Mouse (Mus musculus) hindbrain, embryonic 12.5 days (tissue): ENCODE results near the gene AC161166.1. TPM values are rescaled to one million over a fixed set of nuclear protein-coding genes. Genes with fewer than 3 reads are reported as not detected.

Experiments
- ATAC-seq: fragments of 200-750 bp; cut with Nextera tagmentation; 2 replicates; pipeline ENCODE4 v1.8.0; 2017; ENCODE audit warnings: moderate TSS enrichment; ENCODE audit not compliant: low FRiP score
- H3K27ac ChIP-seq: fragments of 300-500 bp; sonication (generic); 2 replicates; pipeline ENCODE4 v1.5.1; 2016; ENCODE audit warnings: mild to moderate bottlenecking
- H3K27me3 ChIP-seq: fragments of 300-500 bp; sonication (generic); 2 replicates; pipeline ENCODE4 v1.6.1; 2016; ENCODE audit warnings: mild to moderate bottlenecking
- H3K36me3 ChIP-seq: fragments of 300-500 bp; sonication (generic); 2 replicates; pipeline ENCODE4 v1.6.1; 2016; ENCODE audit warnings: mild to moderate bottlenecking
- H3K4me1 ChIP-seq: fragments of 300-500 bp; sonication (generic); 2 replicates; pipeline ENCODE4 v1.6.1; 2016
- H3K4me2 ChIP-seq: fragments of 300-500 bp; sonication (generic); replicated peaks from 2 replicates; pipeline ENCODE4 v1.6.1; 2016; ENCODE audit warnings: mild to moderate bottlenecking
- H3K4me3 ChIP-seq: fragments of 300-500 bp; sonication (generic); 2 replicates; pipeline ENCODE4 v1.5.1; 2016; ENCODE audit warnings: mild to moderate bottlenecking
- H3K9ac ChIP-seq: fragments of 300-500 bp; sonication (generic); 2 replicates; pipeline ENCODE4 v1.6.1; 2016; ENCODE audit warnings: mild to moderate bottlenecking, moderate library complexity
- H3K9me3 ChIP-seq: fragments of 300-500 bp; sonication (generic); replicated peaks from 2 replicates; pipeline ENCODE4 v1.6.1; 2016; ENCODE audit warnings: mild to moderate bottlenecking
- WGBS: fragments of 180-500 bp; shearing (Covaris S2); methylation state at CpG from one replicate; pipeline ENCODE4 v1.1.7; 2016; 5-methylcytosine and 5-hydroxymethylcytosine counted together
- polyA plus RNA-seq: library from polyadenylated mRNA; unstranded; fragments of >200 nt; fragmentation: Nextera tagmentation; extraction: Ambion mirVana; gene quantifications from 2 replicates; pipeline ENCODE4 v1.2.1, GENCODE M21; 2016

AC161166.1 gene
- polyA plus RNA-seq, 1 experiment from 2014 or later, result 1.9 TPM

DNA sequence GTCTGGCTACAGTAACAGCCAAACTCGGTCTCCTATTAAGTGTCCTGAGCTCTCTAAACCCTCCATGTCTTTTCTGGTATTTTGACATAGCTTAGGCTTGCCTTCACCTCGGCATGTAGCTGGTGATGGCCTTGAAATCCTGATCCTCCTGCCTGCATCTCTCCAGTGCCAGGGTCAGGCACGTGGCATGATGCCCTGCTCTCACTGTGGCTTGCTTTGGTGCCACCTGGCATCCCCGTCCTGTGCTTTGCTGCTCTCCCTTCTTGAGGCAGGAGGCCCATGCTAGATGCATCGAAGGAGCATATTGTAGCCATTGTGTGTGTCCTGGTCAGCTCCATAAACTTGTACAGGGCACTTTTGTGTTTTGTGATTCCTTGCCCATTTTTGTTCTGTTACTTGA, 25.3 kb upstream of the AC161166.1 start:
- Histone ChIP-seq H3K9ac (0 out of 2 replicates have a peak overlapping the region, but pooled peaks have one; percentile 9), H3K36me3 (peaks cover 38% of the 10 kb centered on the region), H3K4me2 (no peak overlapping the region), H3K27ac (no peak overlapping the region), H3K9me3 (peaks cover 3% of the 10 kb centered on the region; the same call in 1 of the 2 replicates), H3K4me3 (no peak overlapping the region), H3K4me1 (peaks cover 26% of the 10 kb centered on the region), H3K27me3 (peaks cover 15% of the 10 kb centered on the region)
- no peak for ATAC-seq
- 75% methylated on average over 5 of the region's 5 CpGs for WGBS

DNA sequence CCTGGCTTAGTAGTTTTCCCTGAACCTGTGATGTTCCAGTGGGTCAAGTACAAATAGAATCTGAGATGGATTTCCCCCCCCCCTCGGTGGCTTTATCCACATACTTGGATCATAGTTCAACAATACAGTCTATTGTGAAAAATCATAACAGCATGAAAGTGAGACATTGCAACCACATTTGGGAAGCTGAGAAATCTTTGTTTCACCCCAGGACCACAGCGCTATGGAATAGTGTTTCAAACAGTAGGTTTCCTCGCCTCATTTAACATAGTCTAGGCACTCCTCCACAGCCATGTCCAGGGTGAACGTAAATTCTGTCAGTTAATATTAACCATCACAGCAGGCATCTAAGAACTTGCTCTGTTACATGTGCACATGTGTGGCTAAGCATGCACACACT, 24.8 kb upstream of the AC161166.1 start:
- no peak overlapping the region for H3K4me3 ChIP-seq
- H3K9ac ChIP-seq, result no peak overlapping the region
- H3K36me3 ChIP-seq, result peaks cover 38% of the 10 kb centered on the region
- ATAC-seq, result no peak
- peaks cover 31% of the 10 kb centered on the region for H3K4me1 ChIP-seq
- 74% methylated on average over 4 of the region's 4 CpGs for WGBS
- peaks cover 19% of the 10 kb centered on the region for H3K27me3 ChIP-seq
- no peak overlapping the region for H3K27ac ChIP-seq
- no peak overlapping the region for H3K4me2 ChIP-seq
- peaks cover 3% of the 10 kb centered on the region; the same call in 1 of the 2 replicates for H3K9me3 ChIP-seq

DNA sequence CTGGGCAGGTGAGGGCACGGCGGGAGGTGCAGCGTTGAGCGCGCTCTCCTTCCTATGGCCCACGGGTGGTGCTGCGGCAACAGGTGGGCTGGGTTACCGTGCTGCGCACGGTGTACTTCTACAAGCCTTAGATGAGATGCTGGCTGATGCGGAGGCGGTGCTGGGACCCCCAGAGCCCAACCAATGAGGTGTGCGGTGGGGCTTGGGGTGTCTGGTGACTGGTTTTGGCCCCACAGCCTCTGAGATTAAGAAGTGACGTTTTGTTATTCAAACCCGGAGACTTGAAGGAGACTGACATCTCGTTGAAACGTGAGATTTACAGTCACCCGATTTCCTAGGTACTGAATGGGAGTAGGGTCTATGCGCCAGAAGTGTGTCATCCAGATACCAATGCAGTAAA, 22.0 kb upstream of the AC161166.1 start:
- Histone ChIP-seq H3K9me3 (peaks cover 3% of the 10 kb centered on the region; the same call in 1 of the 2 replicates), H3K36me3 (peaks cover 38% of the 10 kb centered on the region), H3K9ac (no peak overlapping the region), H3K4me1 (peaks cover 41% of the 10 kb centered on the region), H3K27ac (no peak overlapping the region), H3K4me2 (peak overlapping the region; percentile 35), H3K27me3 (peaks cover 19% of the 10 kb centered on the region), H3K4me3 (peak overlapping the region; percentile 9)
- 31% methylated on average over 19 of the region's 19 CpGs for WGBS
- ATAC-seq, result no peak

GRCm38 (mm10) chr7:24533806-24534205, 21.6 kb upstream of the AC161166.1 start:
- peaks cover 2% of the 10 kb centered on the region; the same call in 1 of the 2 replicates for H3K9me3 ChIP-seq
- H3K4me1 ChIP-seq, result peaks cover 43% of the 10 kb centered on the region
- no peak overlapping the region for H3K27ac ChIP-seq
- H3K9ac ChIP-seq, result peak overlapping the region; percentile 47; the same call in 1 of the 2 replicates
- peak overlapping the region; percentile 9 for H3K4me3 ChIP-seq
- H3K4me2 ChIP-seq, result peak overlapping the region; percentile 35
- peaks cover 19% of the 10 kb centered on the region for H3K27me3 ChIP-seq
- WGBS, result 20% methylated on average over 42 of the region's 42 CpGs
- ATAC-seq, result no peak
- H3K36me3 ChIP-seq, result peaks cover 38% of the 10 kb centered on the region

DNA sequence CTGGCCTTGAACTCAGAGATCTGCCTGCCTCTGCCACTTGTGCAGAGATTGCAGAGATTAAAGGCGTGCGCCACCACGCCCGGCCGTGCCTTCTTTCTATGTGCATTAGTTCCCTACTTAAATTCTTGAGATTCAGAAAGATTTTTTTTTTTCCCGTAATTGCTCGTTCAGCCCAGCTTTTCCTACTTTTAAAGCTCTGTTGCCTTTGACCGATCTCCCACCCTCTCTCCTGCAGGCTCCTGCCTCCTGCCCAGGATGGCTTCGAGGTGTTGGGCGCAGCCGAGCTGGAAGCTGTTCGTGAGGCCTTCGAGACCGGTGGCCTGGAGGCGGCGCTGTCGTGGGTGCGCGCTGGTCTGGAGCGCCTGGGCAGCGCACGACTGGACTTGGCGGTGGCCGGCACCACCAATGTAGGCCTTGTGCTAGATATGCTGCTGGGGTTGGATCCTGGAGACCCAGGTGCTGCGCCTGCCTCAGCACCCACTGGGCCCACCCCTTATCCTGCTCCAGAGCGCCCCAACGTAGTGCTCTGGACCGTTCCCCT, 20.8 kb upstream of the AC161166.1 start:
- 66% methylated on average over 28 of the region's 28 CpGs for WGBS
- no peaks in the 10 kb centered on the region for H3K9me3 ChIP-seq
- H3K4me1 ChIP-seq, result peaks cover 41% of the 10 kb centered on the region
- H3K4me2 ChIP-seq, result 0 out of 2 replicates have a peak overlapping the region, but pooled peaks have one; percentile 35
- peak overlapping the region; percentile 9; the same call in 1 of the 2 replicates for H3K4me3 ChIP-seq
- H3K9ac ChIP-seq, result peak overlapping the region; percentile 47; the same call in 1 of the 2 replicates
- no peak for ATAC-seq
- H3K36me3 ChIP-seq, result peaks cover 38% of the 10 kb centered on the region
- H3K27me3 ChIP-seq, result peaks cover 19% of the 10 kb centered on the region
- H3K27ac ChIP-seq, result no peak overlapping the region

DNA sequence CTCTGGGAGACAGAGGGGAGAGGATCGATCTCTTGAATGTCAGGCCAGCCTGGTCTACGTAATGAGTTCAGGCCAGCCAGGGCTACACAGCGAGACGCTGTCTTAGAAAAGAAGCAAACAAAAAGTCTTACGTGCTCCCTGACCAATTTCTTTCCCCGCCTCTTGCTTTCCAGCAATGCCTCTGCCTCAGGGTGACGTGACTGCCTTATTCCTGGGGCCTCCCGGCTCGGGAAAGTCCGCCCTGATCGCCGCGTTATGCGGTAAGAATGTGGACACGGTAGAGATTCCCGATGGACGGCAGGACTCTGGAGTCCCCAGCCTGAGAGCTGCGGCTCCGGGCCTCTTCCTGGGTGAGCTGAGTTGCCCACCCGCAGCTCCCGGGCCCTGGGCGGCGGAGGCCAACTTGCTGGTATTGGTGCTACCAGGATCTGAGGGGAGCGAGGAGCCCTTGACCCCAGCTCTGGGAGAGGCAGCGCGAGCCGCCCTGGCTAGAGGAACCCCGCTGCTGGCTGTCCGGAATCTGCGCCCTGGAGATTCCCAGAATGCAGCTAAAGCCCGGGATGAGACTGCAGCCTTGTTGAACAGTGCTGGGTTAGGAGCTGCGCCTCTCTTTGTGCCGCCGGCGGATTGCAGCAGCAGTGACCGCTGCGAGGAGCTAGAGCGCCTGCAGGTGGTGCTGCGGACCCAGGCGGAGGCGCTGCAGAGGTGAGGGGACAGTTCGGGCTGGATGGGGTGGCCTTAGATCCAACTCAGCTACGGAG, 19.1 kb upstream of the AC161166.1 start:
- H3K27ac ChIP-seq, result peak overlapping the region; percentile 88
- H3K27me3 ChIP-seq, result peaks cover 19% of the 10 kb centered on the region
- H3K4me1 ChIP-seq, result peaks cover 40% of the 10 kb centered on the region
- H3K9ac ChIP-seq, result peak overlapping the region; percentile 93
- peaks cover 35% of the 10 kb centered on the region for H3K36me3 ChIP-seq
- no peaks in the 10 kb centered on the region for H3K9me3 ChIP-seq
- peak overlapping the region; percentile 91 for H3K4me2 ChIP-seq
- ATAC-seq, result peak; percentile 71
- under 1% methylated on average over 43 of the region's 43 CpGs for WGBS
- H3K4me3 ChIP-seq, result peak overlapping the region; percentile 71

DNA sequence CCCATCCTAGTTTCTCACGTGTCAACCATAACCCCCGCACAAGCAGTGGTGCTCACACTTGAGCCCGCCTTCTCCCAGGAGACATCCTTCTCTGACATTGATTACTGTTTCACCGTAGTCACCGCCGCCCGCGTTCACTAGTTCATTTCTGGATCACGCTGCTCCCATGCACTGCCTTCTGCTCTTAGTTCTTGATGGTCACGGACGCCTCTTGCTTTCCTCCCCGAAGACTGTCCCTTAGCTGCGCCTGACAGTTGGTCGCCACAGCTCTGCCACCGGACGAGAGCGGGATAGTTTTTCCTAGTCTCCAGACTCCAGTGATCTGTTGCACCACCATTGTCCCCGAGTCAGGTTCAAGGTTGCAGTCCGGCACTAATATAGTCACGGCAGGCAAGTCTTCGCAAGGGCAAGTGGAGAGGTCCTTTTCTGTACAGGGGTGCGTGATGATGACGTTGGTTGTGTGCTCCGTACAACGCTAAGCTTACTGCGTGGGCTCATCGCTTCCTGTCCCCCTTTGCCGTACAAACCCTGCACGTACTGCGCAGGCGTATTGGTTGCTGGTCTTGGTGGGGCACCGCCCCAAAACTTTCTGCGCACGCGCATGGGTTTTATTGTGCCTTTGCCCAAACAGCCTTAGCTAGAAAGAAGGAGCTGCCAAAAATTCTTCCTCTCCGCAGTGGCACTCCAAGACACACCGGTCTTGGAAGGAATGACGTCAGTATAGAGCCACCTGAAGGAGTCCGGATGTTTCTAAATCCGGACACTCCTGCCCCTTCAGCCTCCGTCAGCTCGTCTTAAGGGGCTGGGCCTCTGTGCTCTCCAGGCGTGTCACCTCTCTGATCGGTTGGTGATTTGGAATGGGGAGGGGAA, 18.0 kb upstream of the AC161166.1 start, which contains the start of gene Irgq:
Gene Irgq, plus strand, starts transcription at position 628 of the 870 bp plus-strand sequence.
- ATAC-seq, result peak; percentile 93
- Histone ChIP-seq H3K9me3 (no peaks in the 10 kb centered on the region), H3K9ac (peak within 1 kb of the TSS; percentile 93), H3K4me2 (peak within 1 kb of the TSS; percentile 91), H3K27me3 (peaks cover 19% of the 10 kb centered on the region), H3K36me3 (peaks cover 24% of the 10 kb centered on the region), H3K4me3 (peak within 1 kb of the TSS; percentile 71), H3K27ac (peak within 1 kb of the TSS; percentile 88), H3K4me1 (peaks cover 40% of the 10 kb centered on the region)
- WGBS, result under 1% methylated on average over 44 of the region's 44 CpGs

DNA sequence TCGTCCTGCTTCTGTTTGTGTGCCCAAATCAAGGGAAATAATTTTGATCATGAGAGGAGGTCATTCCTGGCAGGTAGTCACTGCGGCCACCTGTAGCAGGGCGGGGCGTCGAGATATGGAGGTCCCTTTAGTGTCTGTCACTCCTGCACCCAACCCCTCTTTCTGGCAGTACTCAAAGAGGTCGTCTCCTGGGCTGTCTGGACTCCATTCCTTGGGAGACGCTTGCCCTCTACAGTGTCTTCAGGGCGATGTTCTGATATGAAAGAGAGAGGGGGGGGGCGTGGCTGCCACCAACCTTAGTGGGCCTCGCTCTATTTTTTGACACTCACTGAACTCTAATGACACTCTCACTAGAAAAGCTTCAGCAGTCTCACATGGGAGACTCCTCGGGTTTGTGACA, 17.3 kb upstream of the AC161166.1 start:
- Histone ChIP-seq H3K36me3 (peaks cover 17% of the 10 kb centered on the region), H3K4me1 (peaks cover 35% of the 10 kb centered on the region), H3K9me3 (no peaks in the 10 kb centered on the region), H3K4me3 (peak overlapping the region; percentile 71), H3K27ac (peak overlapping the region; percentile 72; the same call in 1 of the 2 replicates), H3K27me3 (peaks cover 19% of the 10 kb centered on the region), H3K4me2 (peak overlapping the region; percentile 91), H3K9ac (peak overlapping the region; percentile 93)
- ATAC-seq, result no peak
- WGBS, result 57% methylated on average over 11 of the region's 11 CpGs

DNA sequence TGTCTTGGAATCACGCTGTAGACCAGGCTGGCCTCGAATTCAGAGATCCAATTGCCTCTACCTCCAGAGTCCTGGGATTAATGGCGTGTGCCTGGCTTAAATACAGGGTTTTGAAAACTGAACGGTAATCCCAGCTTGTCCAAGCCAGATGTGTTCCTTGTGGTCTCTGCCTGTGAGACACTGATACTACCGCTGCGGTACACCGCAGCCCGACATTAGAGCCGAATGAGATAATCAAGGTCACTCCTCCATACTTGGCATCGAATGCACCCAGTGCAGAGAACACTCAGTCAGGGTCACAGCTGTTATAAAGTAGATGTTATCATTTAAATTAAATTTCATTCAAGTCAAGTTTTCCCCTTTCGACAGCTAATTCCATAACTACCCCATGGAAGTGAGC, 16.6 kb upstream of the AC161166.1 start:
- Histone ChIP-seq H3K9ac (0 out of 2 replicates have a peak overlapping the region, but pooled peaks have one; percentile 14), H3K27me3 (peaks cover 14% of the 10 kb centered on the region), H3K4me2 (0 out of 2 replicates have a peak overlapping the region, but pooled peaks have one; percentile 91), H3K36me3 (peaks cover 9% of the 10 kb centered on the region), H3K27ac (no peak overlapping the region), H3K9me3 (no peaks in the 10 kb centered on the region), H3K4me1 (peaks cover 28% of the 10 kb centered on the region), H3K4me3 (no peak overlapping the region)
- 94% methylated on average over 11 of the region's 11 CpGs for WGBS
- ATAC-seq, result no peak

- Histone ChIP-seq H3K9ac (no peak overlapping the region), H3K36me3 (no peaks in the 10 kb centered on the region), H3K4me1 (peaks cover 8% of the 10 kb centered on the region), H3K27me3 (no peaks in the 10 kb centered on the region), H3K4me3 (no peak overlapping the region), H3K4me2 (no peak overlapping the region), H3K27ac (no peak overlapping the region), H3K9me3 (no peaks in the 10 kb centered on the region)
- ATAC-seq, result no peak
- WGBS, result 89% methylated on average over 12 of the region's 12 CpGs
Observed at GRCm38 (mm10) chr7:24525686-24526420, 13.6 kb upstream of the AC161166.1 start.

DNA sequence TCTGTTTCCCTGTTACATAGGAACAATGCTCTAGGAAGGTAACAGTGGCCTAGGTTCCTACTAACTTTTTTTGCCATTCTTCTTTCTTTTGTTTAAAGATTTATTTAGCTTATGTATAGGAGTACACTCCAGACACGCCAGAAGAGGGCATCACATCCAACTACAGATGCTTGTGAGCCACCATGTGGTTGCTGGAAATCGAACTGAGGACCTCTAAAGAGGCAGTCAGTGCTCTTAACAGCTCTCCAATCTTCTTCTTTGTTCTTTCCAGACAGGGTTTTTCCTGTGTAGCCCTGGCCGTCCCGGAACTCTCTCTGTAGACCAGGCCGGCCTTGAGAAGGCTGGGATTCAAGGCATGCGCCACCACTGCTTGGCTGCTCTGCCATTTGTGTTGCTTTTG, 12.7 kb upstream of the AC161166.1 start:
- Histone ChIP-seq H3K4me3 (no peak overlapping the region), H3K9ac (no peak overlapping the region), H3K4me2 (no peak overlapping the region), H3K27ac (no peak overlapping the region), H3K36me3 (no peaks in the 10 kb centered on the region), H3K27me3 (no peaks in the 10 kb centered on the region), H3K4me1 (peaks cover 8% of the 10 kb centered on the region), H3K9me3 (no peaks in the 10 kb centered on the region)
- 82% methylated on average over 6 of the region's 6 CpGs for WGBS
- no peak for ATAC-seq
